Mouse (Mus musculus) CH12.LX (cell line): ENCODE results near the gene Pde4b. TPM values are rescaled to one million over a fixed set of nuclear protein-coding genes. Genes with fewer than 3 reads are reported as not detected.

Experiments
- DNase-seq: peaks from one replicate; pipeline ENCODE4 v3.0.0-alpha.2; 2013; ENCODE audit errors: extremely low read depth
- H3K27ac ChIP-seq: 2 replicates; pipeline ENCODE4 v1.5.1; 2012; ENCODE audit warnings: low read depth, mild to moderate bottlenecking, control low read depth, moderate library complexity; ENCODE audit not compliant: insufficient read depth
- H3K27me3 ChIP-seq: replicated peaks from 2 replicates; pipeline ENCODE3; 2012; ENCODE audit warnings: inconsistent platforms
- H3K36me3 ChIP-seq, 2 experiments: replicated peaks in 1 of 2; 2 replicates each; pipeline versions ENCODE3 to v1.6.1; 2012; ENCODE audit warnings: inconsistent platforms in 1 of 2, low read length in 1 of 2, mild to moderate bottlenecking in 1 of 2, mixed read lengths in 1 of 2, moderate library complexity in 1 of 2; ENCODE audit not compliant: control insufficient read depth in 1 of 2, insufficient read depth in 1 of 2
- H3K4me1 ChIP-seq, 2 experiments: 2 replicates each; pipeline ENCODE4 v1.6.1; 2012; ENCODE audit warnings: inconsistent platforms in 1 of 2, moderate library complexity in 1 of 2; ENCODE audit not compliant: insufficient read depth in 2 of 2, control insufficient read depth in 1 of 2
- H3K4me2 ChIP-seq: 2 replicates; pipeline ENCODE4 v1.6.1; 2012; ENCODE audit warnings: low read depth, mild to moderate bottlenecking, control low read depth; ENCODE audit not compliant: poor library complexity, insufficient read depth, severe bottlenecking
- H3K4me3 ChIP-seq, 3 experiments: fragments of 150-350 bp in 1 of 3; sonication (generic) in 1 of 3; replicated peaks in 1 of 3; 2 replicates each; pipeline versions ENCODE3 to v1.5.1; 2011 to 2012; ENCODE audit warnings: low read depth in 2 of 3, low read length in 2 of 3, mild to moderate bottlenecking in 2 of 3, moderate library complexity in 2 of 3, control low read depth in 1 of 3, improper control_type of control experiment in 1 of 3, inconsistent platforms in 1 of 3, mixed read lengths in 1 of 3; ENCODE audit not compliant: poor library complexity in 1 of 3
- H3K79me2 ChIP-seq: replicated peaks from 2 replicates; pipeline ENCODE4 v1.6.1; 2012; ENCODE audit warnings: mild to moderate bottlenecking, moderate library complexity; ENCODE audit not compliant: control insufficient read depth, poor library complexity, insufficient read depth, severe bottlenecking; ENCODE audit errors: extremely low read depth
- H3K9ac ChIP-seq: 2 replicates; pipeline ENCODE4 v1.6.1; 2012; ENCODE audit warnings: low read depth, mild to moderate bottlenecking, control low read depth, moderate library complexity; ENCODE audit not compliant: insufficient read depth
- H3K9me3 ChIP-seq: replicated peaks from 2 replicates; pipeline ENCODE3; 2012; ENCODE audit warnings: low read length, inconsistent platforms, mixed read lengths
- BHLHE40 ChIP-seq: IDR thresholded peaks from 2 replicates; pipeline ENCODE4 v1.6.1; 2011; ENCODE audit warnings: mild to moderate bottlenecking, low read depth, low read length, improper control_type of control experiment
- CHD2 ChIP-seq: IDR thresholded peaks from 2 replicates; pipeline ENCODE4 v1.6.1; 2011; ENCODE audit warnings: low read length, improper control_type of control experiment
- CTCF ChIP-seq, 2 experiments: IDR thresholded peaks in 1 of 2; conservative IDR thresholded peaks in 1 of 2; 2 replicates each; pipeline ENCODE4 v1.5.1; 2011 to 2012; ENCODE audit warnings: low read depth in 2 of 2, low read length in 2 of 2, improper control_type of control experiment in 1 of 2, inconsistent platforms in 1 of 2, mild to moderate bottlenecking in 1 of 2, moderate library complexity in 1 of 2
- ETS1 ChIP-seq: conservative IDR thresholded peaks from 2 replicates; pipeline ENCODE4 v1.6.1; 2012; ENCODE audit warnings: low read depth, mild to moderate bottlenecking, inconsistent platforms, low read length, improper control_type of control experiment, moderate library complexity
- IRF4 ChIP-seq: IDR thresholded peaks from 2 replicates; pipeline ENCODE4 v1.6.1; 2014; ENCODE audit warnings: low read depth, mild to moderate bottlenecking, inconsistent platforms, low read length, improper control_type of control experiment
- JUN ChIP-seq: IDR thresholded peaks from 2 replicates; pipeline ENCODE4 v1.6.1; 2011; ENCODE audit warnings: low read depth, mild to moderate bottlenecking, low read length, improper control_type of control experiment, moderate library complexity; ENCODE audit not compliant: insufficient read depth
- MAFK ChIP-seq: IDR thresholded peaks from 2 replicates; pipeline ENCODE4 v1.6.1; 2011; ENCODE audit warnings: low read length, improper control_type of control experiment; ENCODE audit not compliant: insufficient replicate concordance
- MAZ ChIP-seq: IDR thresholded peaks from 2 replicates; pipeline ENCODE4 v1.6.1; 2012; ENCODE audit warnings: low read depth, mild to moderate bottlenecking, inconsistent platforms, low read length, improper control_type of control experiment, moderate library complexity
- MYC ChIP-seq: IDR thresholded peaks from 2 replicates; pipeline ENCODE4 v1.6.1; 2011; ENCODE audit warnings: low read depth, mild to moderate bottlenecking, improper control_type of control experiment, low read length
- NRF1 ChIP-seq: IDR thresholded peaks from 2 replicates; pipeline ENCODE4 v1.6.1; 2014; ENCODE audit warnings: low read depth, mild to moderate bottlenecking, inconsistent platforms, low read length, improper control_type of control experiment, moderate library complexity
- PAX5 ChIP-seq: IDR thresholded peaks from 2 replicates; pipeline ENCODE4 v1.6.1; 2012; ENCODE audit warnings: low read length, inconsistent platforms, mixed read lengths
- POLR2A ChIP-seq: IDR thresholded peaks from 2 replicates; pipeline ENCODE4 v1.6.1; 2011; ENCODE audit warnings: low read depth, mild to moderate bottlenecking, improper control_type of control experiment, low read length
- RAD21 ChIP-seq: IDR thresholded peaks from 2 replicates; pipeline ENCODE4 v1.6.1; 2011; ENCODE audit warnings: low read depth, mild to moderate bottlenecking, low read length, improper control_type of control experiment, moderate library complexity
- SMC3 ChIP-seq: IDR thresholded peaks from 2 replicates; pipeline ENCODE4 v1.6.1; 2011; ENCODE audit warnings: low read depth, low read length, improper control_type of control experiment
- TBP ChIP-seq: conservative IDR thresholded peaks from 2 replicates; pipeline ENCODE4 v1.6.1; 2011; ENCODE audit warnings: low read depth, low read length, improper control_type of control experiment
- UBTF ChIP-seq: IDR thresholded peaks from 2 replicates; pipeline ENCODE4 v1.6.1; 2012; ENCODE audit warnings: low read depth, mild to moderate bottlenecking, inconsistent platforms, low read length, improper control_type of control experiment, moderate library complexity
- ZC3H11A ChIP-seq: IDR thresholded peaks from 2 replicates; pipeline ENCODE4 v1.6.1; 2012; ENCODE audit warnings: low read depth, mild to moderate bottlenecking, inconsistent platforms, low read length, improper control_type of control experiment
- ZNF384 ChIP-seq: IDR thresholded peaks from 2 replicates; pipeline ENCODE4 v1.6.1; 2012; ENCODE audit warnings: low read depth, low read length, improper control_type of control experiment, inconsistent platforms
- dilution Hi-C: fragments of 300-500 bp; cut with MboI; formaldehyde crosslinking; loops from 2 replicates; pipeline ENCODE4 v1.14.3; 2020; ENCODE audit warnings: low sequenced_read_pairs; ENCODE audit not compliant: extremely low pct_unique_long_range_greater_than_20kb, extremely low pct_ligation_motif_present
- in situ Hi-C: fragments of 300-500 bp; cut with MboI; formaldehyde crosslinking; loops from 3 replicates; pipeline ENCODE4 v1.14.3; 2019; ENCODE audit warnings: low sequenced_read_pairs, low pct_ligation_motif_present, low pct_unique_long_range_greater_than_20kb, mixed read lengths
- polyA plus RNA-seq: library from polyadenylated mRNA; unstranded; fragments of >175 nt; gene quantifications from 2 replicates; pipeline ENCODE4 v1.2.1, GENCODE M21; 2012; ENCODE audit warnings: low read depth; ENCODE audit not compliant: insufficient read length
- total RNA-seq, 2 experiments: library from RNA; depleted of rRNA; stranded (reverse); fragments of 300-350 nt in 1 of 2; fragments of >200 nt in 1 of 2; gene quantifications; 2 replicates each; pipeline ENCODE4 v1.2.3; 2012 to 2014

The Pde4b gene
- total and polyA plus RNA-seq, 3 experiments, result 9.6 to 24.2 (median 21.8) TPM

DNA sequence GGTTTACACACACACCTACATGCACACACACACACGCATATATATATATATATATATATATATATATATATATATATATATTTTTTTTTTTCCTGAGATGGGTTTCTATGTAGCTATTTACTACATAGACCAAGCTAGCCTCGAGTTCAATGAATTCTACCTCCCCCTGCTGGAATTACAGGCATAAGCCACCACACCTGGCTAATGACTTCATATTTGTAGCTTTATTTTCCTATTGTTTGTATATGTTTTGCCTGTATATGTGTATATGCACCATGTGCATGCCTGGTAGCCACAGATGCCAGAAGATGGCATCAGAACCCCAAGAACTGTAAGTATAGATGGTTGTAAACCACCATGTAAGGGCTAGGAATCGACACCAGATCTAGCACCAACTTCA lies 234.0 kb downstream of the Pde4b start:
- Histone ChIP-seq H3K4me1 (peaks cover 0 to 4% of the 10 kb centered on the region in 2 experiments; a peak in 1 of 4 replicates), H3K27ac (no peak overlapping the region), H3K27me3 (no peaks in the 10 kb centered on the region), H3K9me3 (no peaks in the 10 kb centered on the region), H3K4me3 (no peak overlapping the region), H3K79me2 (no peaks in the 10 kb centered on the region), H3K9ac (no peak overlapping the region), H3K36me3 (no peaks in the 10 kb centered on the region), H3K4me2 (no peak overlapping the region)
- TF ChIP-seq MYC (no peak), ZNF384 (peak; percentile 40; the same call in 1 of the 2 replicates), POLR2A (no peak), CTCF (conservative IDR thresholded peaks at IDR 0.05 in 1 of 2, IDR thresholded peaks at IDR 0.05 in 1 of 2; ENCODE audit: low read depth in 2 of 2, low read length in 2 of 2) (peak in 1 of 2 experiments; percentile 49; a peak in 2 of 4 replicates), SMC3 (peak; percentile 48), ZC3H11A (no peak), RAD21 (peak; percentile 30), JUN (no peak), BHLHE40 (no peak)
- DNase-seq, result no peak
- dilution Hi-C loops (no loop called here), in situ Hi-C loops (no loop called here)

DNA sequence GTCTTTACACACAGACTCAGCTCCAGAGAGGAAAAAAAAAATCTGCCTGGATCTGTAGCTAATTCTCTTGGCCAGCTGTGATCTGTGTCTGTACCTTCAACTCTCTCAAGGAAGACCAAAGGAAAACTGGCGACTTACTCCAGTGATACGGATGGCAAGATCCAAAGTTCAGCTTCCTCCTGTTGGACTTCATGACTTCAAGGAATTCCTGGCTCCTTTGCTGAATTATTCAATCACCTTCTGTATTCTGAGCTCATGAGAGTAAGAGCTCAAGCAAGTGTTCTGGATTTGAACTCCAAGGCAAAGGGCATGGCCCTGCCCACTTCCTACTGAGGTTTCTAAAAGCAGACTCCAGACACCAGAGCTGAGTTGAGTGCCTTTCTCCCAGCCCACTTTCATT lies 245.0 kb downstream of the Pde4b start:
- Histone ChIP-seq H3K9me3 (no peaks in the 10 kb centered on the region), H3K79me2 (no peaks in the 10 kb centered on the region), H3K4me2 (peak overlapping the region; percentile 37; the same call in 1 of the 2 replicates), H3K4me3 (no peak overlapping the region), H3K36me3 (no peaks in the 10 kb centered on the region), H3K9ac (peak overlapping the region; percentile 47), H3K27ac (no peak overlapping the region), H3K4me1 (peaks cover 2 to 17% of the 10 kb centered on the region in 2 experiments; a peak in 3 of 4 replicates), H3K27me3 (no peaks in the 10 kb centered on the region)
- DNase-seq, result no peak
- in situ Hi-C loops (no loop called here), dilution Hi-C loops (no loop called here)
- TF ChIP-seq PAX5 (no peak), JUN (no peak), ZC3H11A (no peak), MYC (no peak), MAZ (no peak), MAFK (no peak), NRF1 (no peak), UBTF (no peak), IRF4 (no peak), TBP (no peak), ETS1 (no peak), CHD2 (no peak)
